Mouse (Mus musculus) limb, embryonic 10.5 days (tissue): ENCODE results near the gene Tk1. TPM values are rescaled to one million over a fixed set of nuclear protein-coding genes. Genes with fewer than 3 reads are reported as not detected.
"Not testable (repeated sequence)": the region's sequence is repeated elsewhere in the genome, so short reads cannot be mapped to it uniquely, and the experiment has no call there.

Experiments used
- DNase-seq: peaks from one replicate; pipeline ENCODE4 v3.0.0-alpha.2; 2017; ENCODE audit warnings: low spot score
- H3K27ac ChIP-seq: fragments of 300-500 bp; sonication (generic); 2 replicates; pipeline ENCODE4 v1.5.1; 2016; ENCODE audit warnings: mild to moderate bottlenecking
- H3K27me3 ChIP-seq: fragments of 300-500 bp; sonication (generic); 2 replicates; pipeline ENCODE4 v1.6.1; 2016; ENCODE audit warnings: low read depth, mild to moderate bottlenecking; ENCODE audit not compliant: poor library complexity, severe bottlenecking
- H3K36me3 ChIP-seq: fragments of 300-500 bp; sonication (generic); 2 replicates; pipeline ENCODE4 v1.6.1; 2016; ENCODE audit warnings: mild to moderate bottlenecking, moderate library complexity
- H3K4me1 ChIP-seq: fragments of 300-500 bp; sonication (generic); 2 replicates; pipeline ENCODE4 v1.6.1; 2016
- H3K4me3 ChIP-seq: fragments of 300-500 bp; sonication (generic); 2 replicates; pipeline ENCODE4 v1.5.1; 2016; ENCODE audit warnings: mild to moderate bottlenecking, moderate library complexity
- H3K9me3 ChIP-seq: fragments of 300-500 bp; sonication (generic); replicated peaks from 2 replicates; pipeline ENCODE4 v1.6.1; 2016; ENCODE audit warnings: mild to moderate bottlenecking
- WGBS: fragments of 180-500 bp; shearing (Covaris S2); methylation state at CpG from one replicate; pipeline ENCODE4 v1.1.7; 2016; 5-methylcytosine and 5-hydroxymethylcytosine counted together
- polyA plus RNA-seq: library from polyadenylated mRNA; unstranded; fragments of >200 nt; fragmentation: Nextera tagmentation; extraction: Ambion mirVana; gene quantifications from 2 replicates; pipeline ENCODE4 v1.2.1, GENCODE M21; 2016

Tk1 gene
- polyA plus RNA-seq, 1 experiment from 2014 or later = 170 TPM

DNA sequence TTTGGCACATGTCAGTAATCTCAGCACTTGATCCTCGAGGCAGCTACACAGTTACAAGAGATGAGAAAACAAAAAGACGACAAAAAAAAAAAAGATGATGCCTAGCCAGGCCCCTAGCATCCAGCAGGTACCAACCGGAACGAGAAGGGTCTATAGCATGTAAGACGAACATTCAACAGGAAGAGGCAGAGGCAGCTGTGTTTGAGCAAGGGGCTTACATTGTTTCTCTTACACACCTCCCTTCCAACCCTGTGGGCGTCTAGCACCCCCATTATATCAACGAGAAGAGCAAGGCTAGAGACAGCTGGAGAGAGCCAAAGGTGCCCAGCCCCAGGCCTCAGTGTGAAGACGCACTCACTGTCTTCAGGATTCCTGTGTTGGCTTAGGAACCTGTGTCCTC lies 1.0 kb upstream of the Tk1 start:
- Histone ChIP-seq H3K27ac (peak overlapping the region; percentile 96), H3K27me3 (no peaks in the 10 kb centered on the region), H3K36me3 (peaks cover 25% of the 10 kb centered on the region), H3K4me3 (no peak overlapping the region), H3K9me3 (no peaks in the 10 kb centered on the region), H3K4me1 (peaks cover 62% of the 10 kb centered on the region)
- DNase-seq = no peak
- WGBS = 75% methylated on average over 8 of the region's 8 CpGs

GRCm38 (mm10) chr11:117826164-117826563 lies 272 bp upstream of the Tk1 start:
- Histone ChIP-seq H3K27ac (peak overlapping the region; percentile 96), H3K4me3 (peak overlapping the region; percentile 77), H3K9me3 (no peaks in the 10 kb centered on the region), H3K27me3 (no peaks in the 10 kb centered on the region), H3K4me1 (peaks cover 63% of the 10 kb centered on the region), H3K36me3 (peaks cover 32% of the 10 kb centered on the region)
- 18% methylated on average over 5 of the region's 5 CpGs for WGBS
- DNase-seq = no peak

GRCm38 (mm10) chr11:117824060-117824969 lies 1.6 kb downstream of the Tk1 start:
- Histone ChIP-seq H3K36me3 (peaks cover 51% of the 10 kb centered on the region), H3K27ac (peak overlapping the region; percentile 96), H3K9me3 (no peaks in the 10 kb centered on the region), H3K27me3 (no peaks in the 10 kb centered on the region), H3K4me1 (peaks cover 71% of the 10 kb centered on the region), H3K4me3 (peak overlapping the region; percentile 77)
- DNase-seq = peak; percentile 89
- WGBS = 35% methylated on average over 23 of the region's 23 CpGs

DNA sequence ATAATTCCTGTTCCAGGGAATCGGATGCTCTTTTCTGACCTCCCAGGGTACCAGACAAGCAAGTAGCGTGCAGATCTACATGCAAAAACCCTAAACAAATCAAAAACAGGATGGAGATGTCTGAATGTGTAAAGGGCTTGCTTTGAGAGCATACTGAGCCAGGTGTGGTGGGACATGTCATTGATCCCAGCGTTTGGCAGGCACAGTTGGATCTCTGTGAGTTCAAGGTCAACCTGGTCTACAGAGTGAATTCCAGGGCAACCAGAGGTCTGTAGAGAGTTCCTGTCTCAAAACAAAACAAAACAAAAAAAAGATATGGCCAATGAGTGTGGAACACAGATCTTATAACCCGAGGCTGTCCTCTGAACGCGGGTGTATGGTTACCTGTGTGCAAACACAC lies 2.5 kb downstream of the Tk1 start:
- no peak overlapping the region for H3K4me3 ChIP-seq
- no peak overlapping the region for H3K27ac ChIP-seq
- 92% methylated on average over 6 of the region's 6 CpGs for WGBS
- DNase-seq = no peak
- peaks cover 60% of the 10 kb centered on the region for H3K36me3 ChIP-seq
- peaks cover 70% of the 10 kb centered on the region for H3K4me1 ChIP-seq
- H3K9me3 ChIP-seq = no peaks in the 10 kb centered on the region
- no peaks in the 10 kb centered on the region for H3K27me3 ChIP-seq

DNA sequence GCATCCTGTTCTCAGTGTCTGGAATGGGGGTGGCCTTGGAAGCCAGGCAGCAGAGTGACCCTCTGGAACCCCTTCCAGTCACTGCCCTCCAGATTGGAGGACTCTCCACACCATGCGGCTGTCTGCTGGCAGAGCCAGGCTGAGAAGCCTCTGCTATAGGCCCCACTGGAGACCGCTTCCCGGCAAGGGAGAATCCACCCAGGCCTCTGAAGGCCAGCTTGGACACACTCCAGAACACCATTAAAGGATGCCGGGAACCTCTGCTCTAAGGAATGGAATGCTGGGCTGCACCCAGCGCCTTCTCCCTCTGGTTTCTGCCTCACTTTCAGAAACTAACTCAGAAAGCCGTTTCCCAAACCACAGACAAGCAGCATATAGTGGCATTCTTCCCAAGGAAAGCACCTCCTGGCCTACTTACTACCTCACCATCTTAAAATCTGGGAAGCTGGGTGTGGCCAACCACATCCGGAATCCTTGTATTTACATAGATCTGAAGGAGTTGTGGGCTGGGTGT lies 3.1 kb downstream of the Tk1 start:
- Histone ChIP-seq H3K27me3 (no peaks in the 10 kb centered on the region), H3K27ac (no peak overlapping the region), H3K9me3 (no peaks in the 10 kb centered on the region), H3K4me3 (no peak overlapping the region), H3K4me1 (peaks cover 65% of the 10 kb centered on the region), H3K36me3 (peaks cover 66% of the 10 kb centered on the region)
- WGBS = 89% methylated on average over 7 of the region's 7 CpGs
- no peak for DNase-seq

DNA sequence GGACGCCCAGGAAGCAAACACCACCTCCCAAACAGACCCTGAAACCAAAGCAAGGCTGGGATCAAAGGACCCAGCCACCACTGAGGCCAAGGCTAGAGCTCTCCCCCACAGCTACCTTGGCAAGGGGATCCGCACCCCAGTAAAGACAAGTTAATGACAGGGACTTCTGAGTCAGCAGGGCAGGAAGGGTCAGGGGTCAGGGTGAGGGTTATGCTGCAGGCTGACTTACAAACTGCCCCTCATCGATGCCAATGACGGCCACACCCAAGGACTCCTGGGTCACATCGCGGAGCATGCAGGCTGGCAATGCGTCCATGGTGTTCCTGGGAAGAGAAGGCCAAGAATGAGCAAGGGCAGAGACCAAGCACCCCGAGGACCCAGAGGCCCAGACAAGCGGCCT lies 4.0 kb downstream of the Tk1 start:
- no peak overlapping the region for H3K27ac ChIP-seq
- H3K9me3 ChIP-seq = no peaks in the 10 kb centered on the region
- H3K27me3 ChIP-seq = no peaks in the 10 kb centered on the region
- H3K4me3 ChIP-seq = no peak overlapping the region
- DNase-seq = no peak
- H3K4me1 ChIP-seq = peaks cover 56% of the 10 kb centered on the region
- H3K36me3 ChIP-seq = peaks cover 75% of the 10 kb centered on the region
- WGBS = 92% methylated on average over 9 of the region's 9 CpGs

GRCm38 (mm10) chr11:117820173-117820572 lies 5.7 kb downstream of the Tk1 start:
- Histone ChIP-seq H3K27me3 (no peaks in the 10 kb centered on the region), H3K9me3 (no peaks in the 10 kb centered on the region), H3K27ac (no peak overlapping the region), H3K36me3 (peaks cover 92% of the 10 kb centered on the region), H3K4me3 (no peak overlapping the region), H3K4me1 (peaks cover 41% of the 10 kb centered on the region)
- no peak for DNase-seq
- WGBS = 93% methylated on average over 7 of the region's 7 CpGs

DNA sequence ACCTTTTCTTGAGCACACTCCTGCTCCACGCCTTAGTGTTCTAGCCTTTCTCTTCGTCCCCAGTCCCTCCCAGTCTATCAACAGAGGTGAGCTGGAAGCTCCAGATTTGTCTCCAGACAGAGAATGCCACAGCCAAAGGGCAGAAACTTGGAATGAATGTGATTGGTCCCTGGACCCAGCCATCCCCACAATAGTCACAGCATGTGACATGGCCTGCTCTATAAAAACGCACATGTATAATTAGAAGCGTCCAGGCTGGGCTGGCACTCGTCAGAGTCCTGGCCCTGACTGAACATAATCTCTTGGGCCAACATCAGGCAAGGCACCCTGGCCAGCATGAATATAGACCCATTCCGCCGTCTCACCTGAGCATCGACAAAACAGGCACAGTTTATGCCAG lies 6.8 kb downstream of the Tk1 start:
- 88% methylated on average over 8 of the region's 8 CpGs for WGBS
- no peaks in the 10 kb centered on the region for H3K9me3 ChIP-seq
- H3K36me3 ChIP-seq = peaks cover 100% of the 10 kb centered on the region
- H3K27me3 ChIP-seq = no peaks in the 10 kb centered on the region
- H3K4me3 ChIP-seq = no peak overlapping the region
- H3K27ac ChIP-seq = no peak overlapping the region
- peaks cover 31% of the 10 kb centered on the region for H3K4me1 ChIP-seq
- no peak for DNase-seq

- 91% methylated on average over 13 of the region's 13 CpGs for WGBS
- no peak overlapping the region for H3K27ac ChIP-seq
- no peak for DNase-seq
Observed at GRCm38 (mm10) chr11:117816389-117816996, 9.4 kb downstream of the Tk1 start.

GRCm38 (mm10) chr11:117815850-117816249 lies 10.0 kb downstream of the Tk1 start:
- H3K27me3 ChIP-seq, H3K9me3 ChIP-seq, DNase-seq, H3K4me3 ChIP-seq, H3K27ac ChIP-seq: not testable (repeated sequence)
- WGBS = 89% methylated on average over 9 of the region's 9 CpGs
- peaks cover 20% of the 10 kb centered on the region for H3K4me1 ChIP-seq
- H3K36me3 ChIP-seq = peaks cover 97% of the 10 kb centered on the region

More at GRCm38 (mm10) chr11:117816389-117816996, 9.4 kb downstream of the Tk1 start:
- H3K4me3 ChIP-seq = no peak overlapping the region
- H3K36me3 ChIP-seq = peaks cover 100% of the 10 kb centered on the region
- H3K9me3 ChIP-seq = no peaks in the 10 kb centered on the region
- H3K4me1 ChIP-seq = peaks cover 13% of the 10 kb centered on the region
- H3K27me3 ChIP-seq = no peaks in the 10 kb centered on the region

GRCm38 (mm10) chr11:117814704-117815366 lies 11.1 kb downstream of the Tk1 start:
- Histone ChIP-seq H3K27me3 (no peaks in the 10 kb centered on the region), H3K27ac (no peak overlapping the region), H3K36me3 (peaks cover 87% of the 10 kb centered on the region), H3K4me1 (peaks cover 26% of the 10 kb centered on the region), H3K4me3 (no peak overlapping the region), H3K9me3 (no peaks in the 10 kb centered on the region)
- no peak for DNase-seq
- 94% methylated on average over 6 of the region's 6 CpGs for WGBS

DNA sequence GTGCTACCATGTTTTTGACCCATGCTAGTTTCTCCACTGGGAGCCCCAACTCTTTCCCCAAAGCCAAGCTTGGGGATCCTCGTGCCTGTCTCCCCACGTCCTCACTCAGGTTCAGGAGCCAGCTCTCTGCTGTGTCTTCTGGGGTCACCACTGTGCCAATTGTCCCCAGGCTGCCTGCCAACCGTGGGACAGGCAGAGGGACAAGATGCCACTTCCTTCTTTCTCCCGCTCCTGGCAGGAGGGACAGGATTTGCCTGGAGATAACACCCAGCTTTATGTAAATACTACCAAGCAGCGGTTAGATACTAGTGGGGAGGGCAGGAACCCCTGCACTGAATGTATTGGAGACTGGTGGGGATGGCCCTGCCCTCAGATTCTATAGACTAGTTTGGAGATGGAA lies 12.0 kb downstream of the Tk1 start:
- WGBS = 83% methylated on average over 5 of the region's 5 CpGs
- Histone ChIP-seq H3K9me3 (no peaks in the 10 kb centered on the region), H3K27me3 (no peaks in the 10 kb centered on the region), H3K4me1 (peaks cover 27% of the 10 kb centered on the region), H3K4me3 (no peak overlapping the region), H3K27ac (no peak overlapping the region), H3K36me3 (peaks cover 77% of the 10 kb centered on the region)
- no peak for DNase-seq
